Mouse (Mus musculus) forebrain, embryonic 10.5 days (tissue): Measurements from ENCODE around the gene Cmtm2b. TPM values are rescaled to one million over a fixed set of nuclear protein-coding genes. Genes with fewer than 3 reads are reported as not detected.
"Not testable (repeated sequence)": the region's sequence is repeated elsewhere in the genome, so short reads cannot be mapped to it uniquely, and the experiment has no call there.

Experiments used
- DNase-seq: peaks from one replicate; pipeline ENCODE4 v3.0.0-alpha.2; 2017; ENCODE audit warnings: low spot score; ENCODE audit errors: extremely low spot score
- H3K27ac ChIP-seq: fragments of 300-500 bp; sonication (generic); 2 replicates; pipeline ENCODE4 v1.5.1; 2016; ENCODE audit warnings: mild to moderate bottlenecking
- H3K27me3 ChIP-seq: fragments of 300-500 bp; sonication (generic); 2 replicates; pipeline ENCODE4 v1.6.1; 2016; ENCODE audit warnings: mild to moderate bottlenecking; ENCODE audit not compliant: poor library complexity, severe bottlenecking
- H3K36me3 ChIP-seq: fragments of 300-500 bp; sonication (generic); replicated peaks from 2 replicates; pipeline ENCODE4 v1.6.1; 2016; ENCODE audit warnings: mild to moderate bottlenecking, moderate library complexity
- H3K4me1 ChIP-seq: fragments of 300-500 bp; sonication (generic); 2 replicates; pipeline ENCODE4 v1.6.1; 2016
- H3K4me3 ChIP-seq: fragments of 300-500 bp; sonication (generic); 2 replicates; pipeline ENCODE4 v1.5.1; 2016; ENCODE audit warnings: mild to moderate bottlenecking, moderate library complexity
- H3K9me3 ChIP-seq: fragments of 300-500 bp; sonication (generic); 2 replicates; pipeline ENCODE4 v1.6.1; 2016; ENCODE audit warnings: mild to moderate bottlenecking, moderate library complexity
- WGBS: fragments of 180-500 bp; shearing (Covaris S2); methylation state at CpG from one replicate; pipeline ENCODE4 v1.1.7; 2016; 5-methylcytosine and 5-hydroxymethylcytosine counted together
- polyA plus RNA-seq: library from polyadenylated mRNA; unstranded; fragments of >200 nt; fragmentation: Nextera tagmentation; extraction: Ambion mirVana; gene quantifications from 2 replicates; pipeline ENCODE4 v1.2.1, GENCODE M21; 2016

The Cmtm2b gene
- not detected in 2 replicates for polyA plus RNA-seq

GRCm38 (mm10) chr8:104321930-104322329, at the start of gene Cmtm2b:
Gene Cmtm2b (plus strand): TSS chr8:104322230.
- not testable (repeated sequence) for H3K27me3 ChIP-seq, H3K4me3 ChIP-seq, H3K4me1 ChIP-seq, H3K27ac ChIP-seq, H3K36me3 ChIP-seq, H3K9me3 ChIP-seq
- WGBS, result 90% methylated on average over 12 of the region's 12 CpGs
- peak; percentile 11 for DNase-seq

- H3K27me3 ChIP-seq, H3K4me1 ChIP-seq, H3K4me3 ChIP-seq, H3K9me3 ChIP-seq, DNase-seq, H3K27ac ChIP-seq, H3K36me3 ChIP-seq: not testable (repeated sequence)
- WGBS, result 91% methylated on average over 12 of the region's 12 CpGs
Observed at GRCm38 (mm10) chr8:104293081-104293480, 28.9 kb upstream of the Cmtm2b start, which contains the start of gene Cmtm2a. Gene Cmtm2a (minus strand): TSS chr8:104293181.

GRCm38 (mm10) chr8:104294396-104294795, 27.6 kb upstream of the Cmtm2b start:
- no peaks in the 10 kb centered on the region for H3K4me1 ChIP-seq
- WGBS, result 89% methylated on average over 1 of the region's 1 CpGs
- H3K4me3 ChIP-seq, result no peak overlapping the region
- no peaks in the 10 kb centered on the region for H3K36me3 ChIP-seq
- H3K27ac ChIP-seq, result no peak overlapping the region
- H3K9me3 ChIP-seq, result no peaks in the 10 kb centered on the region
- DNase-seq, result no peak
- no peaks in the 10 kb centered on the region for H3K27me3 ChIP-seq

GRCm38 (mm10) chr8:104301577-104301976, 20.5 kb upstream of the Cmtm2b start:
- not testable (repeated sequence) for H3K27me3 ChIP-seq, H3K27ac ChIP-seq, H3K9me3 ChIP-seq, H3K4me3 ChIP-seq, H3K36me3 ChIP-seq
- WGBS, result 15% methylated on average over 3 of the region's 3 CpGs
- peaks cover 23% of the 10 kb centered on the region for H3K4me1 ChIP-seq
- peak; percentile 55 for DNase-seq

- H3K27ac ChIP-seq, H3K4me3 ChIP-seq, DNase-seq, H3K9me3 ChIP-seq, H3K36me3 ChIP-seq, H3K27me3 ChIP-seq: not testable (repeated sequence)
- H3K4me1 ChIP-seq, result peaks cover 23% of the 10 kb centered on the region
- 91% methylated on average over 4 of the region's 4 CpGs for WGBS
Observed at GRCm38 (mm10) chr8:104302536-104302935, 19.5 kb upstream of the Cmtm2b start.

GRCm38 (mm10) chr8:104304962-104305361, 17.1 kb upstream of the Cmtm2b start:
- Histone ChIP-seq H3K36me3 (no peaks in the 10 kb centered on the region), H3K9me3 (no peaks in the 10 kb centered on the region), H3K4me3 (no peak overlapping the region), H3K27ac (no peak overlapping the region), H3K27me3 (no peaks in the 10 kb centered on the region), H3K4me1 (peaks cover 21% of the 10 kb centered on the region)
- DNase-seq, result no peak
- WGBS, result 92% methylated on average over 11 of the region's 11 CpGs

GRCm38 (mm10) chr8:104308341-104308740, 13.7 kb upstream of the Cmtm2b start:
- DNase-seq, H3K4me1 ChIP-seq, H3K27ac ChIP-seq, H3K9me3 ChIP-seq, H3K27me3 ChIP-seq, H3K4me3 ChIP-seq, H3K36me3 ChIP-seq: not testable (repeated sequence)
- WGBS, result 66% methylated on average over 6 of the region's 6 CpGs

- not testable (repeated sequence) for H3K4me1 ChIP-seq, H3K27ac ChIP-seq, DNase-seq, H3K4me3 ChIP-seq, H3K27me3 ChIP-seq, H3K9me3 ChIP-seq, H3K36me3 ChIP-seq
- 91% methylated on average over 36 of the region's 36 CpGs for WGBS
Observed at GRCm38 (mm10) chr8:104309441-104310155, 12.4 kb upstream of the Cmtm2b start, which contains the start of the genes Gm45711 and Cmtm1. Gene Gm45711 (minus strand): TSS chr8:104310081. Gene Cmtm1 (minus strand): TSS chr8:104310145.

GRCm38 (mm10) chr8:104312023-104312422, 10.0 kb upstream of the Cmtm2b start:
- 95% methylated on average over 3 of the region's 3 CpGs for WGBS

GRCm38 (mm10) chr8:104313311-104313710, 8.7 kb upstream of the Cmtm2b start:
- 73% methylated on average over 4 of the region's 4 CpGs for WGBS
- H3K27me3 ChIP-seq, result no peaks in the 10 kb centered on the region

More at GRCm38 (mm10) chr8:104312023-104312422, 10.0 kb upstream of the Cmtm2b start:
- H3K27me3 ChIP-seq, H3K27ac ChIP-seq, H3K36me3 ChIP-seq, H3K9me3 ChIP-seq, H3K4me1 ChIP-seq, H3K4me3 ChIP-seq, DNase-seq: not testable (repeated sequence)

GRCm38 (mm10) chr8:104321267-104321666, 763 bp upstream of the Cmtm2b start, which contains the start of gene Gm11020:
Gene Gm11020 (plus strand): TSS chr8:104321567.
- H3K27me3 ChIP-seq, H3K9me3 ChIP-seq, H3K36me3 ChIP-seq, H3K4me1 ChIP-seq, H3K27ac ChIP-seq, DNase-seq, H3K4me3 ChIP-seq: not testable (repeated sequence)
- WGBS, result 85% methylated on average over 11 of the region's 11 CpGs

More at GRCm38 (mm10) chr8:104313311-104313710, 8.7 kb upstream of the Cmtm2b start:
- H3K4me3 ChIP-seq, result no peak overlapping the region
- no peaks in the 10 kb centered on the region for H3K4me1 ChIP-seq
- H3K27ac ChIP-seq, result no peak overlapping the region
- no peaks in the 10 kb centered on the region for H3K9me3 ChIP-seq
- DNase-seq, result no peak
- H3K36me3 ChIP-seq, result no peaks in the 10 kb centered on the region

- Histone ChIP-seq H3K4me3 (no peak overlapping the region), H3K27me3 (no peaks in the 10 kb centered on the region), H3K27ac (no peak overlapping the region), H3K9me3 (no peaks in the 10 kb centered on the region), H3K4me1 (no peaks in the 10 kb centered on the region), H3K36me3 (no peaks in the 10 kb centered on the region)
- peak; percentile 9 for DNase-seq
- 84% methylated on average over 5 of the region's 5 CpGs for WGBS
Observed at GRCm38 (mm10) chr8:104332665-104333631, 10.9 kb downstream of the Cmtm2b start.
